Mouse (Mus musculus): ENCODE measurements around the gene Phtf2. TPM values are rescaled to one million over a fixed set of nuclear protein-coding genes. Genes with fewer than 3 reads are reported as not detected.
"Not testable (repeated sequence)": the region's sequence is repeated elsewhere in the genome, so short reads cannot be mapped to it uniquely, and the experiment has no call there.

Gene Phtf2
- total RNA-seq, 1 experiment from 2014 or later = 36.5 TPM

DNA sequence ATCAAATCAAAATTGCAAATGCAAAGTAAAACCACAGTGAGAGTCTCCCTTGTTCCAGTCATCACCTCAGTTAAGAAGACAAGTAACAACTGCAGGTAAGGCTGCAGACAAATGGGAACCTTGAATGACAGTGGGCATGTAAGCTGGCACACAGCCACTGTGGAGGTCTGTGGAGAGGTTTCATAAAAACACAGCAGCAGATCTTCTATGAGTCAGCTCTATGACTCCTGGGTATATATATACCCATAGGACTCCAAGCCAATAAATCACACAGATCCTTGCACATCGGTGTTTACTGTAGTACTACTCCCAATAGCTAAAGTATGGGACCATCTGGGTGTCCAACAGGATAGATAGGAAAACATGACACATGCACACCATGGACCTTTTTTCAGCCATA lies 8.8 kb downstream of the Phtf2 start:
- ATAC-seq (replicated peaks; ENCODE audit: low read depth, poor library complexity, severe bottlenecking) = no peak

DNA sequence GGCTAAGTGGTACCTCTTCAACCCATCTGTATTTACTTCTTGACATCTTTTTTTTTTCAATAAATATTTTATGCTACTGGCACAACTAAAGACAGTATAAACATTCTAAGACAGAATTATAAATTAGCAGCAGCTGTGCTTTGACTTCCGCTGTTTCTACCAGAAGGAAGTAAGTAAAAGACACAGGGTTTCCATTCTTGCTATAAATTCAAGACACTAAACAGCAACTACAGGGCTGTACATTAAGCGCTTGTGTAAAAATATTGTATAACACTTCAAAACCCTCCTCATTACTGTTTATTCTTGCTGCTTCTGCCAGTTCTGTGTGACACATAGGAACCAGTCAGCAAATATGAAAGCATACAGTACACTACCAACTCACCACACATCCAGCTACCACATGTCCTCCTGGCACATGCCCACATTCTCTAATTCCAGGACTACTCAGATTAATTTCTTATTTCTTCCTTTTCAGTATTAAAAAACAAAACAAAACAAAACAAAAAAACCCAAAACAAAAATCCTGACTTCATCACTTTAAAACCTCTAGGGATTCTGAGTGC lies 16.6 kb downstream of the Phtf2 start:
- ATAC-seq (replicated peaks; ENCODE audit: low read depth, poor library complexity, severe bottlenecking) = peak; percentile 26; the same call in 1 of the 2 replicates

DNA sequence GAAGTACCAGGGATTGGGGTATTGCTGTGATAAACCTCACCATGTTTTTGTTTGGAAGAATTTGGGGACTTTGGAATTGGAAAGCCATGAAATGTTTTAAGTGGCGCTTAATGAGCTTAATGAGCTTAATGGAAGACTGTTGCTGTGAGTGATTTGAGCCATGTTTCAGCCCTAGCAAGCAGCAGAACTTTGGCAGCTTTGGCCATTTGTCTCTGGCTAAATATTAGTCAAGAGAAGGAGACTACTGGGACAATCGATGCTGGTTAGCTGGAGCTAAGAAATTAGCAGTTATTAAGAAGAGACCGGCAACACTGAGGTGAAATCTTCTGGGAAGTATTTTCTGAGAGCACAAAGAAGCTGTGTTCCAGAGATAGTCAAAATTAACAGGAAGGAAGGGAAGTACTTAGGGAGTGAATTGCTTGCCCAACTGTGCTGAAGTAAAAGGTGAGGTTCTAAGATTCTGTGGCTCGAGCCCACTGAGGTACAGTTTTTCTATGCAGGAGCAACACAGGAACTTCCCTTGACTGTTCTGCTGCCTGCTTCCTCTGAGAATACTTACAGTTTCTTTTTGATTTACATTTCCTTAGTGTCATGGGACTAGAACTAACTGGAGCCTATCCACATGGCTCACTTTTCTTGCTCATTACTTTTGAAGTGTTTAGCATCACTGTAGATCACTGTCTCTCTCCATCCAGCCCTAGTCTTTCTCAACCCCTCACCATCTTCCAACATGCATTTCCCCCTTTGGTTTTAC lies 17.5 kb downstream of the Phtf2 start:
- peak; percentile 55 for ATAC-seq (replicated peaks; ENCODE audit: low read depth, poor library complexity, severe bottlenecking)

DNA sequence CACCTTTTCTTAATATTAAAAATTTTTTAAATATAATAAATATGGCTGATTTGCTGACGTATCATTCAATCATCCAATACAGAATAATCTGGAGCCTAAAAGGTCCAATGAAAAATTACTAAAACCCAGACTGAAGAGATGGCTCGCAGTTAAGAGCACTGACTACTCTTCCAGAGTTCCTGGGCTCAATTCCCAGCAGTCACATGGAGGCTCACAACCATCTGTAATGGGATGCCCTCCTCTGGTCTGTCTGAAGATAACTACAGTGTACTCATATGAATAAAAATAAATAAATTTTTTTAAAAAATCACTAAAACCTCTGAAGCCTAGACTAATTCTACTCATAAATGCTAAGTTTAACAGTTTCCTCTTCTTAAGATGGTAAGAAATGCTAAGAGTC lies 20.0 kb downstream of the Phtf2 start:
- ATAC-seq (replicated peaks; ENCODE audit: low read depth, poor library complexity, severe bottlenecking) = no peak

DNA sequence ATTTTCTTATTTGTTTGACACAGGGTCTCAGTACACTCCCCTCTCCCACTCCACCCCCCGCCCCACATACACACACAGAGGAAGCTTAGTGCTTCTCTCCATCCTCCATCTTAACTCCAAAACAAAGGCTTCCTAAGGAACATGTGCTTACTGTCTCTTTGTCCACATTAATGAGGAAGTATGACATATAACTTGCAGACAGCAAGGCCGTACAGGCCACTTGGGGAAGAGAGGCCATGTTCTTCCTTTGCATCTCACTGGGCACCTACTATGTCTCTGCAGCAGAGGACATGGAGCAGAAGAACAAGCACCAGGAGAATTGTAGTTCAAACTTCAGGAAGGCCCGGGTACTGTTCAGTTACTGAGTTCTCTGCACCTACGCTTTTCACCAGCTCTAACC lies 21.4 kb downstream of the Phtf2 start:
- ATAC-seq (replicated peaks; ENCODE audit: low read depth, poor library complexity, severe bottlenecking) = peak; percentile 45; the same call in 1 of the 2 replicates

DNA sequence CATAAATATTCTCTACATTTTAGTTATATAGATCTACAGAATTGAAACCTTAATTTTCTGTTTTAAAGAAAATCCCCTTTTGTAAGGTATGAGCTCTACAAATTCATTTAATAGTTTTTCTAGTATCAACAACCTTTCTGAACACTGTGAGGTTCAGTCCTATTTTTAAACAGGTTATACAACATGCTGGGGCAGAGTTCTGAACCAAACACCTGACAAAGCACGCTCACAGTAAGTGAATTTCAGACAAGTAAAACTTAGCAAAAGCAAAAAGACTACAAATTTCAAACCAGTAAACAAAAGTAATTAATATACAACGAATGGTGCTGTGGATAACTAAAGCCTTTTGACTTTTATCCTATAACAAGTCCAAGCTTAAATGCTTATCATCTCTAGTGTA lies 23.5 kb downstream of the Phtf2 start:
- no peak for ATAC-seq (replicated peaks; ENCODE audit: low read depth, poor library complexity, severe bottlenecking)

DNA sequence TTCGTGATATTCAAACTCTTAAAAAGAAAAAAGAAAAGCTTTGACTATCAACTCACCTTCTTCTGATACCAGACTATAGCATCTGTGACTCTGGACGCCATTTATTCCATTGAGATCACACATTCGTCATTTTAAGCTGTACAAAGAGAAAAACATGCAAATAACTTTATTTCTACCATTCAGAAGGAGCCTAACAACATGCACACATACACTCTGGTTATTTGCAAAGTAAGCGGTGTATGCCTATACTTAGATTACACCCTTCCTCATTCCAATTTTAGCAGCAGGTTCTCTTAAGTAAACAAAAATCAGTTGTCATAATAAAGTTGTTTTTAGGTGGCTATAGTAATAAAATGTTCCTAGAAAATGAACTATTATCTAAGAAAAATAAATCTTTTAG lies 26.9 kb downstream of the Phtf2 start:
- ATAC-seq (replicated peaks; ENCODE audit: low read depth, poor library complexity, severe bottlenecking) = no peak

DNA sequence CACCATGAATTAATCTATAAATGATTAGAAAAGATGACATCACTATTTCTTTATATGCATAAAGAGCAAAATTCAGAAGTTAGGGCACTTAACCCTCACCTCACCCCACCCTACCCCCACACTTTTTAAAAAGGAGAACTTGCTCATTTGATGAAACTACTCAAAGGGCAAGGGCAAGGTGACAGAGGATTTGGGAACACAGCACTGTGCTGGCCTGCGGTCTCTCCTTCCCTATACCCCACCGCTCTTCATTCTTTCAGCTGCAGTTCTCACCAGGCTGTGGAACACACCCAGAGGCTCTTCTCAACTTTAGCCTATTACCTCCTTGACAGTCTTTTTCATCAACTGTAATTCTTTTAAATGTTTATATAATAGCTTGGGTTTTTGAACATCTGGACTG lies 34.9 kb downstream of the Phtf2 start:
- peak; percentile 92 for ATAC-seq (replicated peaks; ENCODE audit: low read depth, poor library complexity, severe bottlenecking)

DNA sequence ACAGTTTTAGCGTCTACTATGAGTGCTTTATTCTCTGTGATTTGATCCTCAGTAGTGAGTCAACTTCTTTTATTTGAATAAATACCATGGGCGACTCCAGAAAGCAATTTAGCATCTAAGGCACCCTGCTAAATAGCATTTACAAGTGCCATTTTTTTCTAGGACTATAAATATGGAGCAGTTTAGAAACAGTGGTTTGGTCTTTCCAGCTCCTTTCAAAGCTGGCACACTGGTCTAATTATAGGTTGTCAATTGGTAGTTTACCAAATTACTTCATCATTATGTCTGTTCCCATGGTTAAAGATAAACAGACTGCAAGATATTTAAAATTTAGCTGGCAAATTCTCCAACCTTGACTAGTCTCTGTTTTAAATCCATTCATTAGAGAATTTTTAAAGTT lies 38.1 kb downstream of the Phtf2 start:
- ATAC-seq (replicated peaks; ENCODE audit: low read depth, poor library complexity, severe bottlenecking) = no peak

DNA sequence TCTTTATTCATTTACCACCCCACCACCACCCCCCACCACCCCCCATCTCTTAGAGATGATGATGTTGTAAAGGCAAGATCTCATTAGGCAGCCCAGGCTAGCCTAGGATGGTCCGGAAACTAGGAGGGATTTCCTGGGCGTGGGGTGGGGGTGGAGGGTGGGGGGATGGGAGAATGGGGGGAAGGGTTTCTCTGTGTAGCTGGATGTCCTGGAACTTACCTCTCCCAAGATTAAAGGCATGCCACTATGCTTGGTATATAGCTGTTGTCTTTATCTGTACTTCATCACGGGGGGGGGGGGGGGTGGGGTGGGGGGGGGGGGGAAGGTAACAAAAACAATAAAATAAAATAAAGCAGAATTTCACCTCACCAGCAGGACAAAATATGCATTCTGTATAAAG lies 38.5 kb downstream of the Phtf2 start:
- no peak for ATAC-seq (replicated peaks; ENCODE audit: low read depth, poor library complexity, severe bottlenecking)

DNA sequence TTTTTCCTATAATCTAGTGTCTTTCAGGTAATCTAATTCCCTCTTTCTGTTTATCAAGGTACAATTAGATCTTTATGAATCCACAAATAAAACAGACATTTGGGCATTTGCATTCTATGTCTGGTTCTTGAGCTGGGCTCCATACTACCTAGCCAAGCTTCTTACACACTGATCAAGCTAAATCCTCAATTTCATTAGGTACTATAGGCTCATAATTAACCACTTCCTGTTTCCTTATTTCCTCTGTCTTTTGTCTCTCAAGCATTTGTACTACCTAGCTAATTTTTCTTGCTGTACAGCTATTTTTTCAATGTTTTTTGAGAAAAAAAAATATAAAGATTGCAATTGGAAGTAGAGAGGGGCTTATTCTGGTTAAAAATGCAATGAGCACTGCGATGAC lies 44.8 kb downstream of the Phtf2 start:
- ATAC-seq (replicated peaks; ENCODE audit: low read depth, poor library complexity, severe bottlenecking) = no peak

DNA sequence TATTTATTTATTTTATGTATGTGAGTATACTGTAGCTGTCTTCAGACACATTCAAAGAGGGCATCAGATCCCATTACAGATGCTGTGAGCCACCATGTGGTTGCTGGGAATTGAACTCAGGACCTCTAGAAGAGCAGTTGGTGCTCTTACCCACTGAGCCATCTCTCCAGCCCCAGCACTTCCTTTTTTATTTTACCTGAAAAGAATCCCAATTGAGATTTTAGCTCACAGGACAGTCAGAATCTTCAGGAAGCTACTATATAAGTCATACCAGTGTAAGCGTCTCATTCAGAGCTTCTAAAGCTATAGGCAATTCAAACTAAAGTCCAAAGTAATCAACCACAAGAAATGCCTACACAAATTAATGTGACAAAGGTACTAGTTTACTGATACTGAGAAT lies 47.5 kb downstream of the Phtf2 start:
- ATAC-seq (replicated peaks; ENCODE audit: low read depth, poor library complexity, severe bottlenecking) = no peak

DNA sequence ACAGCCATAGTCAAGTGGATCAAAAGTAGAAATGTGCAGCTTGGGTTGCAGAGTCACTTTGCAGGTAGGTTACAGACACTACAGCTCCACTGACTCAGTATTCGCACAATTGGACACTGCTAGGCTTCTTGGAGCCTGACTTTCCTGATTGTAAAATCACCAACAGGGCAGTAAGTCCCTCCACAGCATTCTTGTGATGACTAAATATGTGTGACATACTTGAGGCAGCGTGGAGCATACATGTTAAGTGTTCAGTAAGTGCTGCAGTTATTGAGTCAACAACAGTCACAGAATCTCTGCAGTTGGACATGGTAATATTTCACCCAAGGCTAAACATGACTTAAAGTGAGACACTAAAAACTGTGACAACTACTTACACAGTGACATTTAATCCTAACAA lies 50.5 kb downstream of the Phtf2 start:
- ATAC-seq (replicated peaks; ENCODE audit: low read depth, poor library complexity, severe bottlenecking) = no peak

DNA sequence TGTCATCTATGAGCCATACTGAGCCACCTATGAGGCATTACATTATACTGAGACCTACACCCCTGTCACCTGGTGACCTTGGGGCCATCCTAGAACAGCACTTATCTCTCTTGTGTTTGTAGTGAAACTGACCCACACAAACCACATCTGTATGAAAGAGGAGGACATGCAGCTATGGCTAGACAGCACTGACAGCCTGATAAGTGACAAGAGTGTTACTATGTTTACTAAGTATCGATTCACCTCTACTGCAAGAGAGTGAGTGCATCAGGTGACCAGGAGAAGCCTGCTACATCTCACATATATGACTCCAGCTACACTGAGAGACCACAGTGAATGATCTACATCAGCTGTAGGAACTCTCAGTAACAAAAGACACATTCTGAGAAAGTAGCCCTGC lies 51.2 kb downstream of the Phtf2 start:
- ATAC-seq (replicated peaks; ENCODE audit: low read depth, poor library complexity, severe bottlenecking) = no peak

DNA sequence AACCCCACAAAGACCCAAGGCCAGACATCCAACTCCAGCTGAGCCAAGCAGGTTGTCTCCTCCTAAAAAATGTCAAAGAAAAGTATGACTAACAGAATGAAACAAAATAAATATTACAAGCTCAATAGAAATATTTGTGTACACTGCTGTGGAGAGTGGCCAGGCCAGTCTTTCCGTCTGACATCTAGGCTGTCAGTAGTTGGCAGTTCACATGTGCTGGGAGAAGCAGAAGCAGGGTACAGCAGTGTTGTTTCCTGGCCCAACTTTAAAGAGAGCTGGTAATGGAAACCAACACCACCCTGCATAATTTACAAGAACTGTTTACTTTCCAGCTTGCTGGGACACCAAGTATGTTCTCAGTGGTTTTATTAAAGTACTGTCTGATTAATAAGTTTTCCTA lies 60.3 kb downstream of the Phtf2 start:
- no peak for ATAC-seq (replicated peaks; ENCODE audit: low read depth, poor library complexity, severe bottlenecking)

DNA sequence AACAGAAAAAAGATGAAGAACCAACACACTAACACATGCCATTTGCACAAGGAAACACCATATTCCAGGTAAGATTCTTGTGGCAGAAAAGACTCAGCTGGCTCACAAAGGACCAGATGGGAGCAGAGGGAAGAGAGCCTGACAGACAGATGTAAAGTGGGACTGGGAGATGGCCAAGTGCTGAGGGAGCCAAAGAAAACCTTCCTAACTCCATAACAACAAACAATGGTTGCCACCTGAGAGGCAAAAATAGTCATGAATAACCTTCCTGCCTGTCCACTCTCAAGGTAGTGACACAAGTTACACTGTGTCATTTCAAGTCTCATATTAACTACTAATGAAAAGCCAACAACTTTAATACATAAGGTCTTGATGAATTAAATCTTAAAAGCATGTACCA lies 60.8 kb downstream of the Phtf2 start:
- ATAC-seq (replicated peaks; ENCODE audit: low read depth, poor library complexity, severe bottlenecking) = no peak

DNA sequence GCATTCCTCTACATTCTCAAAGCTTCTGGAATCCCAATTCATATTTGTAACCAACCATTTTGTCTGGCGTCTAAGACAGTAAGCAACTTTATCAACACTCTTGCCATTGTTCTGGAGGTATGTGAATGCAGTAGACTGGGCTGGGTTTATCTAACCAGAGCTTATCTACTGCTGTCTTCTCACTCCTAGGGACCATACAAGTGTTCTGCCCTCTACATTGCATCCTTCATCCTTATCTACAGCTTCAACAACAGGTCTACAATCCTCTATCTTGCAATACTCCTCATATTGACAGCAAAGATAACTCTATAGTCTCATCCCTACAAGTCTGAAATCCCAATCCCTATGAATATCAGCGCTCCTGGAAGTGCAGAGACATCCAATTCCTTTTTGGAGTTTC lies 66.8 kb downstream of the Phtf2 start:
- no peak for ATAC-seq (replicated peaks; ENCODE audit: low read depth, poor library complexity, severe bottlenecking)

DNA sequence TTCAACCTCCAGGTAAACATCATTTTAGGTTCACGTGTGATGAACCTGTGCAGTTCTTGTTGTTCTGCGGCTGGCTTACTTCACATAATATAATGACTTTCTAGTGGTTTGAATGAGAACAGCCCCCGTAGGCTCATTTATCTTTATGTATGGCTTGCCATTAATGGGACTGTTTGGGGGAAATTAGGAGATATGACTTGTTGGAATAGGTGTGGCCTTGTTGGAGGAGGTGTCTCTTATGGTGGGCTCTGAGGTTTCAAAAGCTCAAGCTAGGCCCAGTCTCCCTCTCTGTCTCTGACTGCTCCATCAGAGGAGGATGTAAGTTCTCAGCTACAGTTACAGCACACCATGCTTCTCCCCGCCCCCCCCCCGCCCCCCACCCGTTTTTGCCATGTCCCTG lies 71.5 kb downstream of the Phtf2 start:
- no peak for ATAC-seq (replicated peaks; ENCODE audit: low read depth, poor library complexity, severe bottlenecking)

DNA sequence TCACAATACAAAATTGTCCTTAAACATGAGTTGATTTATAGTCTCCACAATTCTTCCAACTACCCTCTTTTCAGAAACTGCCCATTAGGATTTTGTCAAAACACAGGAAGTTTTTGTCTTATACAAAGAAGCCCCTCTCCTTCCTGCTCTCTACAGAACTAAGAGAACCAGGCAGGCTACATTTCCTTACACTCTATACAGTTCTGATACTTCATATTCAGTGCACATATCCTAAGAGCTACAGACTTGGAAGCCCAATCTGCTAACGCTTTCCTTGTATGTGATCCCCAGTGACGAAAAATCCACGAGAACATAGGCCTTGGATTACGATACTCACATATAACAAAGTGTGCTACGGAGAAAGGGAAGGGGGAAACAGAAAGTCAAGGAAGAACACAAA lies 86.0 kb downstream of the Phtf2 start:
- ATAC-seq (replicated peaks; ENCODE audit: low read depth, poor library complexity, severe bottlenecking) = no peak

DNA sequence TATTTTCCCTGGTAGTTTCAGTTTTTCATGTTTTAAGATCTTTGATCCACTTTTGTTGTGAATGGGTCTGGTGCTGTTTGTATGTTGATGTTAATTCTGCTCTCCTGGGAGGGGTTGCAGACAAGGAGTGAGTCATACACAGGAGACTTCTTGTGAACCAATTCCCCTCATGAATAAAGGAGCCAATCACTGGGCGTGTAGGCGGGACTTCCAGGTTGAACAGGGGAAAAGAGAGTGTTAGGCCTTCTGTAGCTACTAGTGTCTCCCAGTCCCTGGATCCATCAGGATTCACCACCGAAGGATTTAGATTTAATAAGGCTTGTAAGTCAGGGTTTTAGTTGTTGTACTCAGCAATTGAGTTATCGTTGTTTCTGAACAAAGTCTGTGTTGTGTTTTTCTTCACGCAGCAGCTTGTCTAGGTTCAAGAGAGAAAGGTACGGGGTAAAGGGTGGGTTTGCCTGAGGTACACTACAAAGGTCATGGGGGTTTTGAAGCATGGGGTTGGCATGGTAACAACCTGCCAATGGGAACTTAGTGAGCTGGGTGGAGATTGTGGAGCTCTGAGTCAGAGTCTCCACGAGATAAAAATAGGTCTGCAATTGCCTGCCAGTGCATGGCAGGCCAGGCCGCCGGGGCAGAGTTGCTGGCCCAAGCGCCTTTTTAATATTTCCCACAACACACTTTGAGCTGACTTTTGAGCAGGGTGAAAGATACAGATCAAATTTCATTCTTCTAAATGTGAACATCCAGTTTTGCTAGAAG lies 90.0 kb downstream of the Phtf2 start:
- ATAC-seq (replicated peaks; ENCODE audit: low read depth, poor library complexity, severe bottlenecking) = no peak

DNA sequence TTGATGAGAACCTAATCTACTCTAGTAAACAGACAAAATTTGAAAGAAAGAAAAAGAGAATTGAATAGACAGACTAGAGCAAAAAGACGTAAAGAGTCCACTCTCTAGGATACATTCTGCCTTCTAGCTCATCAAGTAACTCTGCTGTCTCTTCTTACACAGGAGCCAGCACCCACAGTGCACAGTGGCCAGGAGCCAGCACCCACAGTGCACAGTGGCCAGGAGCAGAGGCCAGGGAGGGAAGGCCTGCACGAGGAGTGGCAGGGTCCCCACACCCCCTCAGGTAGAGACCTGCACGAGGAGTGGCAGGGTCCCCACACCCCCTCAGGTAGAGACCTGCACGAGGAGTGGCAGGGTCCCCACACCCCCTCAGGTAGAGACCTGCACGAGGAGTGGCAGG lies 95.5 kb downstream of the Phtf2 start:
- ATAC-seq (replicated peaks; ENCODE audit: low read depth, poor library complexity, severe bottlenecking) = not testable (repeated sequence)

All from common myeloid progenitor, adult 5-6 weeks (primary cell).